Mouse (Mus musculus): ENCODE results near the gene Brip1. TPM values are rescaled to one million over a fixed set of nuclear protein-coding genes. Genes with fewer than 3 reads are reported as not detected.

The Brip1 gene
- polyA plus RNA-seq (2015; fragmentation: Nextera tagmentation; extraction: Ambion mirVana): 9.2 and 11.3 TPM in 2 replicates

DNA sequence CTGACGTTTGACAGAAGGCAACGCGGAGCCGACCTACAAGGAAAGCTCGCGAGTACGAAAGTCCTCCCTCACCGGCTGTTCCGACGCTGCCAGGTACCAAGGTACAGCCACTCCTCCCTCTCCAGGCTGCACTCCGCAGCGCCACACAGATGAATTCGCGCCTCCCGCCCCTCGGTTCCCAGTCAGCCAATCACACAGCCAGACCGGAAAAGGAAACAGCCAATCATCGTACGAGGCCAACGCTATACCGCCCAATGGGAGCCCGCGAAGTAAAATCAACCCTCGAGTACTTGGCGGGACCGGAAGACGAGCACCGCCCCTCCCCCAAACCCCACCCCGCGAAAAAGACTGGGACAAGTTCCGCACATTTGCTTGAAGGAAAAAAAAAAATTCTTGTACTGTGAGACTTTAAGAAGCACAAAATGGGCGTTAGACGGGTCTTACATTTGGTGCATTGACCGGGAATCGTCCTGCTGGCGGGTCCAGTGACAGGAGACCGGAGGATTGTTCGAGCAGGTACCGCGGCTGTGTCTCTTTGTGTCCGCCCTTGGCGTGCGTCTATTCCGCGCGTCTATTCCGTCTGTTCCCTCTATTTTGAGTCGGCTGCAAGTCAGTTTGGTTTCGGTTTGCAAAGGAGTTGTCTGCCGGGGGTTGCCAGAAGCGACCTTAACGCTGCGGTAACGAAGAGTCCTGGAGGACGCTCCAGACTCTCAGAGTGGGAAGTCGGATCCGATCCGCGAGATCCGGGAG is at the start of gene Brip1:
Gene Brip1, minus strand, starts transcription at position 157 of the 750 bp plus-strand sequence.

Other genes with a start within 250 kb of the Brip1 start
- 9.1 and 9.2 TPM in 2 replicates for gene Ints2, start 56.4 kb upstream of the Brip1 start, polyA plus RNA-seq (2015; fragmentation: Nextera tagmentation; extraction: Ambion mirVana)
- 7.7 and 8.7 TPM in 2 replicates for gene Med13, start 156.4 kb upstream of the Brip1 start, polyA plus RNA-seq (2015; fragmentation: Nextera tagmentation; extraction: Ambion mirVana)